Mouse (Mus musculus) ES-E14 (cell line): ENCODE measurements around the gene Fxyd5. TPM values are rescaled to one million over a fixed set of nuclear protein-coding genes. Genes with fewer than 3 reads are reported as not detected.

Experiments
- DNase-seq: peaks from one replicate; pipeline ENCODE4 v3.0.0-alpha.2; 2013; ENCODE audit warnings: low read depth, low spot score
- H3K27ac ChIP-seq: 2 replicates; pipeline ENCODE4 v1.5.1; 2012; ENCODE audit warnings: low read depth, mild to moderate bottlenecking, low read length, moderate library complexity, mixed read lengths; ENCODE audit not compliant: poor library complexity, insufficient read depth, severe bottlenecking
- H3K36me3 ChIP-seq: 2 replicates; pipeline ENCODE4 v1.6.1; 2012; ENCODE audit warnings: mild to moderate bottlenecking, low read length, moderate library complexity, mixed read lengths; ENCODE audit not compliant: control insufficient read depth, poor library complexity, insufficient read depth, severe bottlenecking
- H3K4me1 ChIP-seq, 2 experiments: fragments of 150-350 bp in 1 of 2; sonication (generic) in 1 of 2; 2 replicates each; pipeline ENCODE4 v1.6.1; 2012; ENCODE audit warnings: low read length in 2 of 2, mild to moderate bottlenecking in 1 of 2, mixed read lengths in 1 of 2; ENCODE audit not compliant: control insufficient read depth in 2 of 2, insufficient read depth in 2 of 2, poor library complexity in 1 of 2
- H3K4me3 ChIP-seq, 2 experiments: fragments of 150-350 bp in 1 of 2; sonication (generic) in 1 of 2; 2 replicates each; pipeline ENCODE4 v1.5.1; 2012; ENCODE audit warnings: low read length in 2 of 2, low read depth in 1 of 2, mild to moderate bottlenecking in 1 of 2, mixed read lengths in 1 of 2; ENCODE audit not compliant: insufficient read depth in 1 of 2, poor library complexity in 1 of 2, severe bottlenecking in 1 of 2
- H3K9ac ChIP-seq: 2 replicates; pipeline ENCODE4 v1.6.1; 2012; ENCODE audit warnings: low read depth, mild to moderate bottlenecking, low read length, mixed read lengths; ENCODE audit not compliant: poor library complexity, insufficient read depth, severe bottlenecking
- H3K9me3 ChIP-seq: fragments of 150-350 bp; sonication (generic); 2 replicates; pipeline ENCODE4 v1.6.1; 2012; ENCODE audit warnings: low read depth, mild to moderate bottlenecking, low read length; ENCODE audit not compliant: control insufficient read depth, insufficient read depth
- CHD2 ChIP-seq: IDR thresholded peaks from 2 replicates; pipeline ENCODE4 v1.6.1; 2014; ENCODE audit warnings: mild to moderate bottlenecking, low read depth, low read length, inconsistent platforms
- HCFC1 ChIP-seq: IDR thresholded peaks from 2 replicates; pipeline ENCODE4 v1.6.1; 2012; ENCODE audit warnings: low read length, inconsistent platforms, borderline replicate concordance; ENCODE audit not compliant: insufficient read depth
- MAFK ChIP-seq: IDR thresholded peaks from 2 replicates; pipeline ENCODE4 v1.6.1; 2014; ENCODE audit warnings: mild to moderate bottlenecking, low read depth, low read length, inconsistent platforms; ENCODE audit not compliant: insufficient read depth
- ZC3H11A ChIP-seq: IDR thresholded peaks from 2 replicates; pipeline ENCODE4 v1.6.1; 2012; ENCODE audit warnings: low read depth, mild to moderate bottlenecking, inconsistent platforms, low read length, borderline replicate concordance
- ZNF384 ChIP-seq: IDR thresholded peaks from 2 replicates; pipeline ENCODE4 v1.6.1; 2012; ENCODE audit warnings: low read depth, low read length, inconsistent platforms
- in situ Hi-C, 2 experiments: fragments of 600-800 bp; cut with MboI; formaldehyde crosslinking; loops; one replicate each; pipeline ENCODE4 v1.15.1; 2025; ENCODE audit warnings: low sequenced_read_pairs in 2 of 2, inconsistent platforms in 1 of 2; ENCODE audit not compliant: unreplicated experiment in 2 of 2
- total RNA-seq: library from RNA; depleted of rRNA; stranded (reverse); fragments of 300-350 nt; gene quantifications from 2 replicates; pipeline ENCODE4 v1.2.3, GENCODE M21; 2012; rRNA removed

Fxyd5 gene
- total RNA-seq, 1 experiment, result 16.0 TPM

DNA sequence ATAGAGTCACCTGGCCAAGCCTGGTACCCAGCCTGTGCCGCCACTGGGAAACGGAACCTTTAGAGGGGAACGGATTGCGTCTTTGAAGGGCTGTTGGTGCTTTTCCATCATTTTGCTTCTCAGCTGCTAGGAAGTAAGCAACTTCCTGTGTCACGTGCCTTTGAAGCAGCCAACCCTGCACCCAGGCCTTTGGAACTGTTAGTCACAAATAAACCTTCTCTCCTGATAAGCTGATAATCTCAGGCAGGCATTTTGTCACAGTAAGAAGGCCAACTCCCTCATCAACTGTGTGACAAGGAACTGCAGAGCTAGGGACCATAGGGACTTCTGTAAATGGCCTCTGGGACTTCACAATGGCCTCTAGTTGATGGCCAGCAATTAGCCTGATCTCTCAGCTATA lies 50.1 kb downstream of the Fxyd5 start:
- no peak overlapping the region for H3K27ac ChIP-seq
- DNase-seq, result no peak
- no peaks in the 10 kb centered on the region for H3K4me1 ChIP-seq
- no peak overlapping the region for H3K4me3 ChIP-seq
- no peaks in the 10 kb centered on the region for H3K36me3 ChIP-seq
- H3K9ac ChIP-seq, result no peak overlapping the region
- no peaks in the 10 kb centered on the region for H3K9me3 ChIP-seq
- TF ChIP-seq MAFK, result no peak
- no peak for TF ChIP-seq CHD2
- no peak for TF ChIP-seq ZC3H11A
- no peak for TF ChIP-seq ZNF384
- no peak for TF ChIP-seq HCFC1
- in situ Hi-C loops, result no loop called here

DNA sequence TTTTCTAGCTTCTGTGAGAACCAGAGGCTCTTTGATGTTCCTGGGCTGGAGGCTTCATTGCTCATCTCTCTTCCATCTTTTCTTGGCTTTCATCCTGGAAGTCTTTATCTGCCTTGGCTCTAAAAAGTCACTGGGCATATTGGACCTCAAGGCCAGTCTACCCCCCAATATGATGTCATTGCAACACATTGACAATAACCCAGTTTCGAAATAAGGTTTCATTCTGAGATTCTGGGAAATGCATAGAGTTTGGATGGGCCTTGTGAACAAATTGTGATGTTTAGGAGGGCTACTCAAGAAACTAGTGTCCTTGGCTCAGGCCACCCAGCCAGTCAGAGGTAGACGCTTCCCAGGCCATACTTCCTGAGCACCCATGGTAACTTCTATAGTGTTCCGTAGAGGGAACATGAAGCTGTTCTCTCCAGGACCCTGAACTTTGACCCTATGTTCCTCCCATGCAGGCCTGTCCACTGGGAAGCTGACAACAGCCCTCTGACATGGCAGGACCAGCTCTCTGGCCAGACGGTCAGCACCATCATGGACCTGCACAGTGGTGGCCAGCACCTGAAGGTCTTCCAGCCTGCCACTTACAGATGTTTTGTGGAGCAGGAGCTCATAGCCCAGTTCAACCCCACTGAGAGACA lies 53.6 kb downstream of the Fxyd5 start:
- H3K36me3 ChIP-seq, result no peaks in the 10 kb centered on the region
- TF ChIP-seq CHD2, result no peak
- no peak for TF ChIP-seq ZC3H11A
- no peak for TF ChIP-seq ZNF384
- no peak for TF ChIP-seq MAFK
- no peak for TF ChIP-seq HCFC1
- no peak overlapping the region for H3K4me3 ChIP-seq
- no peak overlapping the region for H3K9ac ChIP-seq
- no peaks in the 10 kb centered on the region for H3K9me3 ChIP-seq
- H3K4me1 ChIP-seq, result no peaks in the 10 kb centered on the region
- in situ Hi-C loops, result no loop called here
- no peak for DNase-seq
- H3K27ac ChIP-seq, result no peak overlapping the region

DNA sequence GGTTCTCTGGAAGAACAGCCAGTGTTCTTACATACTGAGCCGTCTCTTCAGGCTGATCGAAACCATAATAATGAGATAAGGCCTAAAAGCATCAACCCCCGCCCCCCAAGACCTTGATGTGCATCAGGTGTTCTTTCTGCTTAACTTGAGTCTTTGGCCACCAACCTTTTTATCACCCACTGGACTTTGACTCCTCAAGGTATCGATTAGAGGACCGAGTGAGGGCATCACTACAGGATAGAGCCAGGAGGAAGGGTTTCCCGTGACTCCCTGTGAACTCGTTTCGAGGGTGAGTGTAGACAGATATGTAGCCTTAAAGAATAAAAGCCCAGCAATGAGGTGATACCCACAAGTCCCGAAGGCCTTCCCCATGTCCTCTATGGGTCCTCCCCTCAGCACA lies 56.9 kb downstream of the Fxyd5 start:
- Histone ChIP-seq H3K9ac (no peak overlapping the region), H3K27ac (no peak overlapping the region), H3K4me1 (no peaks in the 10 kb centered on the region), H3K9me3 (no peaks in the 10 kb centered on the region), H3K4me3 (no peak overlapping the region), H3K36me3 (no peaks in the 10 kb centered on the region)
- no peak for DNase-seq
- in situ Hi-C loops, result no loop called here
- no peak for TF ChIP-seq CHD2
- TF ChIP-seq MAFK, result no peak
- no peak for TF ChIP-seq ZNF384
- TF ChIP-seq HCFC1, result no peak
- no peak for TF ChIP-seq ZC3H11A

Other genes with a start within 250 kb of the Fxyd5 start
- not detected in 2 replicates for gene Ffar2, start 218.7 kb downstream of the Fxyd5 start, total RNA-seq
- gene Ffar3, start 186.3 kb downstream of the Fxyd5 start, total RNA-seq, result 1.0 and 1.2 TPM in 2 replicates
- gene Ffar1, start 180.9 kb downstream of the Fxyd5 start, total RNA-seq, result 0.04 and 0.16 TPM in 2 replicates
- 0.16 and 0.45 TPM in 2 replicates for gene Cd22, start 162.1 kb downstream of the Fxyd5 start, total RNA-seq
- gene Mag, start 127.6 kb downstream of the Fxyd5 start, total RNA-seq, result 0.22 and 0.37 TPM in 2 replicates
- not detected in 2 replicates for gene Hamp2, start 117.8 kb downstream of the Fxyd5 start, total RNA-seq
- gene Hamp, start 98.4 kb downstream of the Fxyd5 start, total RNA-seq, result not detected in 2 replicates
- gene Usf2, start 85.7 kb downstream of the Fxyd5 start, total RNA-seq, result 30.2 and 32.1 TPM in 2 replicates
- gene Lsr, start 69.0 kb downstream of the Fxyd5 start, total RNA-seq, result 54.6 and 102 TPM in 2 replicates
- gene Fam187b, start 68.7 kb downstream of the Fxyd5 start, total RNA-seq, result 0.67 and 1.6 TPM in 2 replicates
- gene Fxyd7, start 9.0 kb upstream of the Fxyd5 start, total RNA-seq, result not detected in 2 replicates
- gene Fxyd1, start 14.7 kb upstream of the Fxyd5 start, total RNA-seq, result 1.4 TPM in 1 of 2 replicates, not detected in the other
- gene Lgi4, start 16.9 kb upstream of the Fxyd5 start, total RNA-seq, result 0.16 and 0.18 TPM in 2 replicates
- gene Fxyd3, start 34.2 kb upstream of the Fxyd5 start, total RNA-seq, result 2.2 and 3.2 TPM in 2 replicates
- 14.5 and 28.2 TPM in 2 replicates for gene Hpn, start 72.8 kb upstream of the Fxyd5 start, total RNA-seq
- 16.3 and 17.3 TPM in 2 replicates for gene Scn1b, start 84.5 kb upstream of the Fxyd5 start, total RNA-seq
- 44.2 and 76.2 TPM in 2 replicates for gene Gramd1a, start 113.4 kb upstream of the Fxyd5 start, total RNA-seq
- gene Scgb2b2, start 248.0 kb upstream of the Fxyd5 start, total RNA-seq, result not detected in 2 replicates
- not detected in 2 replicates for gene Scgb1b2, start 249.3 kb upstream of the Fxyd5 start, total RNA-seq